Mouse (Mus musculus) megakaryocyte, embryonic 14.5 days (primary cell): ENCODE measurements around the gene Abl1.

Source experiments
- FLI1 ChIP-seq: IDR thresholded peaks from 2 replicates; pipeline ENCODE4 v1.6.1; 2012; ENCODE audit warnings: low read length, inconsistent platforms, mixed read lengths
- GATA1 ChIP-seq: IDR thresholded peaks from 3 replicates; pipeline ENCODE4 v1.6.1; 2012; ENCODE audit warnings: mixed read lengths, low read length, inconsistent platforms, borderline replicate concordance

GRCm38 (mm10) chr2:31698209-31698608, 10.0 kb downstream of the Abl1 start:
- TF ChIP-seq GATA1 = no peak
- no peak for TF ChIP-seq FLI1
